Mouse (Mus musculus): ENCODE data around the gene Kbtbd7.
"Not testable (repeated sequence)": the region's sequence is repeated elsewhere in the genome, so short reads cannot be mapped to it uniquely, and the experiment has no call there.

Gene Kbtbd7

GRCm38 (mm10) chr14:79451681-79452590, 25.6 kb downstream of the Kbtbd7 start, which contains the start of gene Kbtbd6:
Gene Kbtbd6 (plus strand): TSS chr14:79451835.
- peak; percentile 89 for DNase-seq (ENCODE audit: extremely low spot score)

GRCm38 (mm10) chr14:79452591-79452934, 26.3 kb downstream of the Kbtbd7 start:
- DNase-seq (ENCODE audit: extremely low spot score): not testable (repeated sequence)

GRCm38 (mm10) chr14:79460401-79460800, 34.1 kb downstream of the Kbtbd7 start:
- DNase-seq (ENCODE audit: extremely low spot score): no peak

- no peak for DNase-seq (ENCODE audit: extremely low spot score)
Measured at GRCm38 (mm10) chr14:79460988-79461387, 34.7 kb downstream of the Kbtbd7 start.

DNA sequence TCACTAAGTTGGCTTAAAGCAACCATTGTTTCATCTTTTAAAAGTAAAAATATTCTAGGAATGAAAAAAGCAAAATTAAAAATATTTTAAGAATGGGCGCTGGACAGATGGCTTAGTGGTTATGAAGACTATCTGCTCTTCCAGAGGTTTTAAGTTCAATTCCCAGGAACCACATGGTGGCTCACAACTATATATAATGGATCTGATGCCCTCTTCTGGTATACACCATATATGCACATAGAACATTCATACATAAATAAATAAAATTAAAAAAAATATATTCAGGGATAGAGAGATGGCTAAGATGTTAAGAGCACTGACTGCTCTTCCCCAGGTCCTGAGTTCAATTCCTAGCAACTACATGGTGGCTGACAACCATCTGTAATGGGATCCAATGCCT, 39.3 kb downstream of the Kbtbd7 start:
- no peak for DNase-seq (ENCODE audit: extremely low spot score)

- DNase-seq (ENCODE audit: extremely low spot score): no peak
Measured at GRCm38 (mm10) chr14:79467621-79468020, 41.3 kb downstream of the Kbtbd7 start.

- no peak for DNase-seq (ENCODE audit: extremely low spot score)
Measured at GRCm38 (mm10) chr14:79473384-79473783, 47.1 kb downstream of the Kbtbd7 start.
